Mouse (Mus musculus) heart, postnatal 0 days (tissue): ENCODE results near the gene Rsc1a1.

ENCODE experiments used
- CTCF ChIP-seq: IDR thresholded peaks from 2 replicates; pipeline ENCODE4 v1.5.1; 2016; ENCODE audit warnings: antibody characterized with exemption, control low read depth, low read depth
- EP300 ChIP-seq: IDR thresholded peaks from 2 replicates; pipeline ENCODE4 v1.6.1; 2016; ENCODE audit warnings: antibody characterized with exemption, low read depth

GRCm38 (mm10) chr4:141734446-141735205, 49.2 kb upstream of the Rsc1a1 start:
- TF ChIP-seq CTCF (no peak), EP300 (no peak)
